Mouse (Mus musculus): ENCODE measurements at regions not wholly inside any gene's neighbourhood (a gene's known extent, or its start where the extent isn't known, plus 50 kb on each side); places are given as distances from the start of the nearest gene placed in this dataset.

DNA sequence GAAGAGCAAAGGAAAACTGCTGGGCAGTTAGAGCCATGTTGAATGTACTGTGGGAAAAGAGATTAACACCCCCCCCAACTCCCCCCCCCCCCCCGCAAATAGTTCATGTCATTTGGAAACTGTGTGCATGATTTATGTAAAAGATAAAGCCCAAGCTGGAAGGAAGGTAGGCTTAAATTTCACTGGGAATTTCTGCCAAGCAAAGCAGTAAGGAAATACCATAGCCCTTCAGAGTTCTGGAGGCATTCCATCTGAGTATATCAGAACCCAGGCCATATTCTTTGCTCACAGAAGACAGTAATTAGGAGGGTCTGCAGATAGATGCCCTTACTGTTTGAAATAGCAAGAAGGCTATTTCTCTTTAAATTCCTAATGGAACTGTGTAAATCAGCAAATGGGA, 221.3 kb upstream of the Adamts5 start:
- DNase-seq, result no peak

DNA sequence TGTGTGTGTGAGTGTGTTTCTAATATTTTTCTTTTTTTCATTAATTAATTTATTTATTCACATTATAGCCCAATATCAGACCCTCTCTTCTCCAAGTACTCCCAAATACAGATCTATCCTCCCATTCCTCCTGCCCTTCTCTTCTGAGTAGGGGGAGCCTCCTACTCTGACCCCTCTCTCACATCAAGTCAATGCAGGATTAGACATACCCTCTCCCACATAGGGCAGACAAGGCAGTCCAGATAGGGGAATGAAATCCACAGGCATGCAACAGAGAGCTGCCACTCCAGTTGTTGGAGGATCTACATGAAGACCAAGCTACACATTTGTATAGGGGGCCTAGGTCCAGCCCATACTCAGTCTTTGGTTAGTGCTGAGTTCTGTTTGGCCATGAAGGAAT, 216.3 kb upstream of the Adamts5 start:
- DNase-seq, result no peak

DNA sequence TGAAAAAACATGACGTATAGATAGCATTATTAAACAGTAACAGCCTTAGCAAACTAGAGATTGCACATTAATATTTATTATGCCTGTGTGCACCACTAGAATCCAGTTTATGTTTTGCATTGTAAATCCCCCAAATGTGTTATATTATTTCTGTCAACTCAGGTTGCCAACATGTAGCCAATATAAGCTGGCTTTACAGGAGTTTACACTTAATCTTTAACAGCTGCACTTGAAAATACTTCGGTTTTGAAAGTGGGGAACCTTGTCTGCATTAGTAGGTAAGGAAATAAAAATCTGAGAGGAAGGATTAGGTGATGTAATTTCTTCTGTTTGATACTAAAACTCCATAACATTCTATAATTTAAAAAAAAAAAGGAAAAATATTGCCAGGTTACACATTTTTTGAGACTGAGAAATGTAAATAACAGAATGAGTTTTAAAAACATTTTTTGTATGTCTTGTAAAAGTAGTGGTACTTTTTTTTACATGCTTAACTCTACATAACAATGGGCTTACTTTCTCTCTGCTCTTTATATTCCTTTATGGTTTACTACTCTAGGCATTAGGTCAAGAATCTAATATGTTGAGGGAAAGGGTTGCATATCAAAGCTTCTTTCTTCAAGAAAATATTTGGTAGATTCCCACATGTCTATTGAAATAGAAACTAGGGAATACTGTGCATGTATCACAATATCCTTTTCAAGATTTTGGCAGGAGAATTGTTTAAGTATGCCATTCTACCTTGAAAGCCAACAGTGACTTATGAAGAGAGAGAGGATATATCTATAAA, 214.2 kb upstream of the Adamts5 start:
- no peak for DNase-seq

DNA sequence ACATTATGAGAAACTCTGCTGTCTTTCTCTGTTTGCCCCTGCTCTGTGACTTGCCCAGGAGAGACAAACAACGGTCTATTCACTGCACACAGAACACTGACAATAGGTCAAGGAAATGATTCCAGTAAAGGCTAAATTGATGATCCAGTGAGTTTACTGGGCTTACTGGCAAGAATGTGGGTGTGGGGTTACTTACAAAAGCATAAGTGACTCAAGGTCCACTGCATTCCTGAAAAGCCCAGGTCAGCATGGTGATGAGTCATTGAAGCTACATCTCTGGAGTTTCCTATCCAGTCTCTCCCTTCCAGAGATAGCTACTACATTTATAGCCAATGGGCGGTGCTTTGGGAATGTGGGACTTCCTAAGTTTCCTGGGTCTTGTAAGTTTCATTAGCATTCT, 192.8 kb upstream of the Adamts5 start:
- no peak for DNase-seq

DNA sequence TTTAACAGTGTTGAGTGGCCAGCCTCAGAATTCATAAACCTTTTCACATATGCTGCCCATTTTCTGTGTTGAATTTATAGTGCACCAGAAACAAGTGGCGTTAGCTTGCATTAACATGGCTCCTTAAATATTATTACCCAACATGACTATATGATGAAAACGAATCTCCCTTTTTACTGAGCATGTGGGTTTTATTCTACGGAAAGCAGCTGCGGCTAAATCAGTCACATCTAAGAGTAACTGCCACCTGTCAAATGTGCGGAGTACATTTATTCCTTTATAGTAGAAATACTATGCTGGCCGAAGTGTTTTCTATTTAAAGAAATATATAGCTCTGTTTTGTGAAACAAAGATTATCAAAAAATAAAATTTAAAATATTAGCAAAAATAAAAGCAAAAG, 188.5 kb upstream of the Adamts5 start:
- DNase-seq, result no peak

DNA sequence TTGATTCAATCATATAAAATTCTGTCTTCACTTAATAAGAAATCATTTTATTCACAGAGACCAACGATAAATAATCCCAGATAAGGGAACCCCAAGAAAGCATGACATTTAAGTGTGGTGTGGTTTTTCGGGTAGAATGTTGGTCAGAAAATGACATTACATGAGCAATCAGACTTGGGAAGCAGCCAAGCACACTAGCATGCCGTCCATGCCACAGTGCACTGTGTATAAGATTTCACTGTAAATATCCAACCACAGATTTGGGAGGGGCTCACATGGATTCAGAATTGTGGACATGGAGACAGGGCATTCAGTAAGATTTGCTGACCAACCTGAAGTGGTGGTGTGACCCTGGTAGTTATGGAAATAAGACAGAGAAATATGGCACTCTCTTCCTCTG, 185.8 kb upstream of the Adamts5 start:
- DNase-seq, result no peak

DNA sequence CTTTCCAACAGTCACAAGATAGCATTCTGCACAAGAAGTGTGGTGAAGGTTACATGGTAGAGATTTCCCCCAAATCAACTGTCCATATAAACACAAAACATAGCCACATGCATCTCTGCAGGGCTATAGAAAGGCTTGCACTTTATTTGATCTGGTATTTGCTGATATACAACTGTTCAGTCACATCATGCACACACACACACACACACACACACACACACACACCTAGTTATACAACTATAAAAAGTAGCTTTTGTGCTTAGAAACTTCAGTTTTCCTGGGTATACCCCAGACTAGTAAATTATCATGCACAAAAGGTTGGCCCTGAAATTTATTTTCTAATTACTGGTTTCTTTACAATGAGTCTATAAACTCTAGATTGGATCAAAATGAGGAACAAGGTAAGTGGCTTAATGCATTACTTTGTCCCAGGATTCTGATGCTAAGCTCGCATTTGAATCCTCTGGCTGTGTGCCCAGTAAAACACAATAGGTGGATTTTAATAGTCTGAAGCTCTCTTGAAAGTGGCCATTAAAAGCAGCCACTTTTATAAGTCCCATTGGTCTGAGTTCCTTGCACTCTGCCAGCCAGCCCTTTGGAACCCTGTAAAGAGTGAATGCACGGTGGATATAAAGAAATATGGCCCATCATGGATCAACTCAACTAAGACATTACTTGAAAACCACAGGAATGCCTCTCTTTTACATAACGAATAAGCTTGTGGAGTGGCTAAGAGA, 166.2 kb upstream of the Adamts5 start:
- DNase-seq, result no peak

DNA sequence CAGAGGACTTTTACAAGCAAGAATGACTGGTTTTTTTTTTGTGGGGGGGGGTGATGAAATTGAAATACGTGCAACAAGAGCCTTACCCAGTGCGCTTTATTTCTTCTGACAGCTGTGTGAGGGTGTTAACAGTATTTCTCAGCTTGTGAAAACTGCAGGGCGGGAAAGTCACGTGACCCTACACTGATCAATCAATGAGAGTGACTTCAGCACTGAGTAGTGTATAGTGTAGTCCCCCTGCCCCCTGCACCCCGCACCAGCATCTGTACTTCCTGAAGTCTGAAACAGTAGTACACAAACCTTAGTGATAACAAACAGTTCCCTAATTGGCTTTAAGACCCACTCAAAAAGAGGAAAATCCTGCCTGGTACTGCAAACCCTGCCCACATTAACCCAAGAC, 158.5 kb upstream of the Adamts5 start:
- DNase-seq, result no peak

DNA sequence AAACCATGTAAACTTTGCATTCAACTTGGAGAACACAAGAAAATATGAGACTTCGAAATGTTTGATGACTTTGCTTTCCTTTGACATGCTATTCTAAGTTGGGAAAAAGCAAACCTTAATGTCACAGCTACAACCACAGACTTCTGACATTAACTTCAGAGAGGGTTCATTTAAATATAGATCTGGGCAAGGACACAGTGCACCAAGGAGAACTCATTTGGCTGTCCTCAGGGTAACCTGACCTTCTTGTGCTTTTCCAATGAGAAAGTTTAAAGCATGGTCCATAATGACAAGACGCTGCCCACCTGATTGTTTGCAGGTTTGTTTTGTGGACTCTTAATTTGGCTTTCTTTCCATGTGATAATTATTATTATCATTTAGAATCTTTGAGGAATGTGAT, 143.1 kb upstream of the Adamts5 start:
- DNase-seq, result no peak

DNA sequence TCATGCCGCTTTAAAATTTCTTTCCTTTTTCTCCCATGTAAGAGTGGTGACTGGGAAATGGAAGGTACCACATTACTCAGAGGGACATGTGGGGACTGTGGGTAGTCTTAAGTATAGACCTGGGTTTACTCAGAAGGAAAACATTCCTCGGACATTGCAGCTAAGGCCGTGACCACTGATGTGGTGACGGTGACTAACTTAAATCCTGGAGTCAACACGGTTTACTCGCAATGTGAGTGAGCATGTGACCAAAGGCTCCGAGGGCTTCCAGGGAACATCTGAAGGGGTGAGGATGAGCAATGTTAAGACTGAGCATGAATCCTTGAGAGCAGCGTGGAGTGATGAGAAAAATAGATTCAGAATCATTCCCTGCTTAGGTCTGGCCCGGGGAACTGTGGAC, 133.1 kb upstream of the Adamts5 start:
- no peak for DNase-seq

DNA sequence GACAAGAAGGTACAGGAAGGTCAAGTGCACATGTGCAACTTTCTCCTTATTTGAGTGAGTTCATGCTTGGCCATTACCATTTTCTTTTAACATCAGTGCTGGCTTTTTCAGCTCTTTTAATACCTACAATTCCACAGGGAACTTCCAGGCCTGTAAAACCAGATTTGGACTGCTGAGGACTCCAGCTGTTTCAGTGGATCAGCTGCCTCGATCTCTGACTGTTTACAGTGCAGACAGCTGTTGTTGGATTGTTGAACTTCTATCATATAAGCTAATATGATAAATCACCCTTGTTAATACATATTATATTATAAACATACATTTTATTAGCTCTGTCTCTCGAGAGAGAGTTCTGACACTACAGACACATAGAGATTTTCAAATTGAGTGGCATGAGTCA, 126.1 kb upstream of the Adamts5 start:
- DNase-seq, result no peak

DNA sequence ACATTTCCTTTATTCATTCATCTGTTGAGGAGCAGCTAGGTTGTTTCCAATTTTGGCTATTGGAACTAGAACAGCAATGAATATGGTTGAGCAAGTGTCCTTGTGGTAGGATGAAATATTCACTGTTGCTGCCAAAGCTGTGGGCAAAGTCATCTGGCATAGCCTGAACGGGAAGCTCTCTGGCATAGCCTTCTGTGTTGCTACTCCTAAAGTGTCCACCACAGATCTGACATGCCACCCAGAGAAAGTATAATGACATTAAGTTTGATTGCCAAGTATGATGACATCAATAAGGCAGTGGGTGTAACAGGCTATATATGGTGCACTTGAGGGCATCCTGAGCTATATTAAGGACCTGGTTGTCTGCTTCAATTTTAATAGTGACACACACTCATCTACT, 113.7 kb upstream of the Adamts5 start:
- no peak for DNase-seq

DNA sequence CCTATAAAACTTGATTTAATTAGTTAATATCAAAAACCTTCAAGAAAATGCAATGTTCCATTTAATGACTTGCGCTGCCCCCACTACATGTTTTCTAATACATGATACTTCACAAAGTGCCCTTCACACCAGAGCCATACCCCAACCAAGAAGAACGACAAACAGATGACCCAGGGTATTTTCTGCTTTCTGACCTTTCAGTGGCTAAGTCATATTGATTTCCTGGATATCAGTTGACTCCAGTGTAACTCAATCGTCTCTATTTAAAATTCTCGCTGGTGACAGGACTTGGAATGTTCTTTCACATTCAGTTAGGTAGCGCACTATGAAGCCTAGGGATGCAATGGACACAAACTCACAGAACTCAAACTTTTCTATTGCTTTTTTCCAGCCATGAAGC, 109.4 kb upstream of the Adamts5 start:
- no peak for DNase-seq

DNA sequence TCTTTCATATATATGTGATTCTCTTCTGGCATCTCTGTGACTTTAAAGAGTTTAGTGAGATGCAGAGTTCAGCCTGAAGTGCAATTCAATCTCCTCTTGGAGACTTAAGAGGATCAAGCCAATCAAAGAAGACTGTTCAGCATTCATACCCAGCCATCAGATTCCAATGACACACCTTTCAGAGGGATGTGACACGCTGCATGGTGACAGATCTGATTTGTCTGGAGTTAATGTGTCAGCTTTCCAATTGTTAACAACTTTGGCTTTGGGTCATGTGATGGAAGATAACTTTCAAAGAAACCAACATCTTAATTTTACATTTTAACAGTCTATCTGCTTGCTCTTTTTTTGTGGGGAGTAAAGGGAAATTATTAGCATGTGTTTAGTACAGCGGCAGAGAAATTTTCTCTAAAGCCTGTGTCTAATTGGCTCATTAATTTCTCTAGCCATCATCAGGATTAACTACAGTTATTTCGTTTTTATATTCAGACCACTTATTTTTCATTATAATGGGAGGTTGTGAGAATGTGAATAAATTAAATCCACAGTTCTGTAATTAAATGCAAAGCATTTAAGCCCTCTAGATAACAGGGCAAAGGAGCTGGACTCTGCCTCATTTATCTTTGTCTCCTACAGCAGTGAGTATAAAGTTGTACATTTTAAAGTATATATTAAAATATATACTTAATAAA, 108.2 kb upstream of the Adamts5 start:
- DNase-seq, result no peak

DNA sequence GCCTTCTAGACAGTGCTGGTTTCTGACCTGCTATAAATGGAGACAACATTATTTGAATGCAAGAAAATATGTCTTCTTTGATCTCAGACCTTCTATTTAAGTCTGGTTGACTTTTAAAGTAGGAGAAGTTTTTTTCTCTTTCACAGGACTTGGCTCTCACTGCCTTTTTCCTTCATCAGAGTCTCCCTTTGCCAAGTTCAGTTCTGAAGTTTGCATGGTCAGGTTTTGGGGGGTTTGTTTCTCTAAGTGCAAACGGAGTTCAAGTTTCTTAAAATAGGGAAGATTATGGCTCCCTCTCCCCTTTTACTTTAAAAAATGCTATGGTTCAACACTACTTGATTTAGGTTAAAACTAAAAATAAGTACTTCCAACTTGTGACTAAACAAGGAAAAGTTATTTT, 106.2 kb upstream of the Adamts5 start:
- no peak for DNase-seq

DNA sequence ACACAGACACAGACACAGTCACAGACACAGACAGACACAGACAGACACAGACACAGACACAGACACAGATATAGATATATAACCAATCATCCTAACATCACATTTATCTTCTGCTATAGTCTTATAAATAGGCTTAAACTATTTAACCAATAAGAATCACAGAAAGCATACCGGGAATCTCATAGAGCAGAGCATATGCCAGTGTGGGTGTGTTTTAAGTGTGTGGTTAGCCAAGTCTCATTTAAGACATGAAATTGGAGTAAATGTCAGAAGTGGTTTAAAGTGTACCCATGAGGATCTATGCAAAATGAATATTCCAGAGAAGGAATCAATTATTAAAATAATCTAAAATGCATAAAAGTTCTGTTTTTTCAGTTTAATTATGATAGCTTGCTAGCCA, 99.2 kb upstream of the Adamts5 start:
- no peak for DNase-seq

DNA sequence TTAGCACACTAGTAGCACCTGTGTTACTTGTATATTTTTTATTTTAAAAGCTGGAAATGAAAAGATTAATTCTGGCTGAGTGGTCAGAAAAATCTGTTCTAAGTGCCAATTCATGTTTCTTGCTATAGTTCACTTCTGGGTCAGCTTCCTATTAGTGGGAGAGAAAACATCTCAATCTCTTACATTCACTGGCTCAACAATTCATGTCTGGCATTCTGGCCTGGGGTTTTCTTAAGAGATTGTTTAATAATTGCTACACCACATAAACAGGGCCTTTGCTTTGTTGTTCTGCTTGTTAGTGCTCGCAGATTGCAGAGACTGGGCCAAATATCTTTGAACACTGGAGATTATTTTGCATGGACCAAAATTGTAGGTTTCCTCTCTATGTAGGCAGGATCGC, 84.2 kb upstream of the Adamts5 start:
- no peak for DNase-seq

DNA sequence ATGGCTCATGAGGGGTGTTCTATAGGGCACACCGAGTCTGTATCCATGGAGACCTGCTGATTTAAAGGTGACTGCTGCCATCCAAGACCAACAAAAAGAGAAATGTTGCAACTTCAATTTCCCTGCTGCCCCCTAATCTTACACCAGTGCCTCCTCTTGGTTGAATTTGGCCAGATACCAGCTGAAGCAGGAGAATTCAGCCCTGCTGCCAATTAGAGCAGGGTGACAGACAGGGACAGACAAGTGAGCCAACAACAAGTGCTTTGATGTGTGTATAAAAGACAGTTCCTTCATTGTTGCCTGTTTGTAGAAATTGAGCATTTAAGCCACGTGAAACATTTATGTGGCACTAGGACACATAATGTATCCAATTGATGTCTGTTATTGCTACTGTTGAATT, 75.5 kb upstream of the Adamts5 start:
- no peak for DNase-seq

DNA sequence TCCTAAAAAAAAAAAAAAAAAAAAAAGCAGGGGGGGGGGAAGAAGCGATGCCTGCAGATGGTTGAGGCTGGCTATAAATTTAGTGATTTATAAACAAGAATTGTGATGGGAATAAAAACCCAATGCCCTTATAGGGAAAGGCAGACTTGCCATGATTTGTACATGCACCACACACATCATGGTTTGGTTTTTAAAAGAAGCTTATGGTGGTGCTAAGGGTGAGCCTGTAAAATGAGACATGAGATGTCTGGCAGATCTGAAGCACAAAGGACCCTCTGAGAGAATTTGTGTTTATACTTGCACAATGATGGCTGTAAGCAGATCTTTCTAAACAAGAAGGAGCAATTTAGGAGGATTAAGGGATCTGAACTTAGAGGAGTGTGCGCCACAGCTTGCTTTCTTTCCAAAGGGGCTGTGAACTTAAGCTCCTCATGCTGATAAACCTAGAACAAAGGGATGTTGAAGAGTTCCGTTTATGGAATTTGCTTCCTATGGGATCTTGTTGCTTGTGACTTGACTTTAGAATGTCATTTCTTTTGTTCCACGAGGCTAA, 65.3 kb upstream of the Adamts5 start:
- no peak for DNase-seq

DNA sequence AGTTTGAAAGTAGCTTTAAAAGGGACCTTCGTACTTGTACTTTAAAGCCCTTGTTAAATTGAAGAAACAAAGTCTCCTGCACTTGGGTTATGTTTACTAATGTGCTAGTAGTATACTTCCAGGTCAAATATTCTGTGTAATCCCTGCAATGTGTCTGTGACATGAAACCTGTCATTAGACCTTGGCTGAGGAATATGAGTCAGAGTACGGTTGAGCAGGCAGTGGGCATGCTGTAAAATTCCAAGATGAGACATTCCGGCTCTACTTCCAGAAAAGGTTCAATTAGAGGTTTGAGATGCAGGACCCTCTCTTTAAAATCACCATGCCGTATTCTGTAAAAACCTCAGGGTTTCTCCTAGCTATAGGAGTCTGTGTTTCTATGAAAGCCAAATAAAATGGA, 64.6 kb upstream of the Adamts5 start:
- no peak for DNase-seq

DNA sequence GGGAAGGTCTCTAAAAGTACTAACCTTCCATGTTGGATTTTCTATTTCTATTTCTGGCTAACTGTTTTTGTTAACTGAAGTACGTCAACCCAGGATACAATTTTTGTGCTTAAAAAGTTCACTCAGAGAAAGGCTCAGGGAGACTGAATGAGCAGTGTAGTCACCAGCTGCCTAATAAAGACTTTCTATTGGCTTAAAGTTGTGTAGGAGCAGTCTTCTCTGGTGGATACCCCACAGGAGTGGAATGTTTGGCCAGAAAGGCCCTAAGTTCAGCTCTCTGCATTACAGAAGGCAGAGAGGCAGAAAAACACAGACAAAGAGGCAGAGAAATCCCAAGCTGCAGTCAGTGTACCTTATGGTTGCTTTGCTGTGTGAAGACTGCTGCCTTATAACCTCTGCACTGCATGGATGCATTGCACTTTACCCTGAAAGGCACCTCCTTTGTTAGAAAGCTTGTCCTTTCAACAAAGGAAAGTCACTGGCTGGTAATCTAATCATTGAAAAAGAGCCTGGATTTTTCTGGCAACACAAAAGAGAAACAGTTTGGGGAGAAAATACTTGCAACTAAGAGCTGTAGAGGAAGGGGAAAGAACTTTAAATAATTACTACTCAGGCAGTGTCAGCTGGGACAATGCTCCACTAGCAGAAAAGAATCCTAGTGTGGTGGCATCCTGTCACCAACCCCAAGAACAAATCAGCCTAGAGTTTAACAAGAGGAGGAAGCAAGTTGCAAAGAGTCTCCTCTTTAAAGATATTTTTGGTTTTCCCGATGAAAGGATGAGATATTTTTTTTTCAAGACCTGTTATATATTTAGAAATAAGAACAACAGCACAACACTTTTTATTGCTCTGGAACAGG, 63.0 kb upstream of the Adamts5 start:
- no peak for DNase-seq

DNA sequence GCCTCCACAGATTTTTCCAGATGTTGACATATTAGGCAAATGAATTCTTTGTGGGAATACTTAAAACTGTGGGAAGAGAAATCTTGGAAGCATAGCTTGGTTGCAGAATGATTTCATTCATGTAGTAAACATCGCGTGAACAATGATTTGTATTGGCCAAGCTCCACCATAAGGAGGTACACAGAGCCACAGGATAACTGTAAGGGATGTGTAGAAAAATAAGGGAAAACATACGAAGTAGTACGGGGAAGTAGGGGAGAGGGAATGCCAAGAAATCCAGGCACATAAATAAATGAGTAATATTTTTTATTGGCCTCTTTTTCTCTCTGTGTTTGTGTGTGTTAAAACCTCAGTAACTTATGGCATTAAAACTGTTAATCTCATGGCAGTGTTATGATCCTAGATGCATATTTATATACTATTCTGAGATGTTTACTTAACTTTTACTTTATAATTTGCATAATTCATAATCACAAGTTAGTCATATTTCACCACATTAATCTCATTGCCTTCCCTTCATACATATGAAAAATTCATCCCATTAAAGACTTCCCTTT, 54.5 kb upstream of the Adamts5 start:
- no peak for DNase-seq

DNA sequence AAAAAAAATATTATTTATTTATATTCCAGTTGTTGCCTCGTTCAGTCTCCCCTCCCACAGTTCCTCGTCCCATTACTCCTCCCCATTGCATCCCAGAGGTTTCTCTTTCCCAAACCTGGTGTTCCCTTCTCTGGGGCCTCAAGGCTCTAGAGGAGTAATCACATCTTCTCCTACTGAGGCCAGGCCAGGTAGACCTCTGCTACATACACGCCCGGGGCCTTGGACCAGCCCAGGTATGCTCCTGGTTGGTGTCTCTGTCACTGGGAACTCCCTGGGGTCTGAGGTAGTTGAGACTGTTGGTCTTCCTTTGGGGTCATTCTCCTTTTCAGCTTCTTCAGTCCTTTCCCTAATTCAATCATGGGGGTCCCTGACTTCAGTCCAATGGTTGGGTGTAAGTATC, 50.0 kb upstream of the Adamts5 start:
- no peak for DNase-seq

Data from thymus, postnatal 25 days (tissue).